Mouse (Mus musculus): ENCODE measurements around the gene Aldoc.

Aldoc gene

GRCm38 (mm10) chr11:78332676-78333075 is 9.9 kb downstream of the Aldoc start:
- DNase-seq (ENCODE audit: low read depth, low spot score), result no peak

DNA sequence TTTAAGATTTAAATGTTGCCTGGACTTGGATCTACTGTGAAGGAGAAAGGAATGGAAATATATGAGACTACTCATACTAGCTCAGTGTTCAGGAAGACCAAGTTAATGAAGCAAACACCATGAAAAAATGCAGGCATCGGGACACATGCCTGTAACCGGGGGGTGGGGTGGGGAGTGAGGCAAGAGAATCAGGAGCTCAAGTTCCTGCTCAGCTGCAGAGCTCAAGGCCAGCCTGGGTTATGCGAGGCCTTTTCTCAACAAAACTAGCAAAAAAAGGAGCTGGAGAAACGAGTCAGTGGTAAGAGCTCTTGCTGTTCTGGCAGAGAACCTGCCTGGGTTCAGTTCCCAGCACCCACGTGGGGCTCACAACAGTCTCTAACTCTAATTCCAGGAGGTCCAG is 11.2 kb downstream of the Aldoc start:
- no peak for DNase-seq (ENCODE audit: low read depth, low spot score)

DNA sequence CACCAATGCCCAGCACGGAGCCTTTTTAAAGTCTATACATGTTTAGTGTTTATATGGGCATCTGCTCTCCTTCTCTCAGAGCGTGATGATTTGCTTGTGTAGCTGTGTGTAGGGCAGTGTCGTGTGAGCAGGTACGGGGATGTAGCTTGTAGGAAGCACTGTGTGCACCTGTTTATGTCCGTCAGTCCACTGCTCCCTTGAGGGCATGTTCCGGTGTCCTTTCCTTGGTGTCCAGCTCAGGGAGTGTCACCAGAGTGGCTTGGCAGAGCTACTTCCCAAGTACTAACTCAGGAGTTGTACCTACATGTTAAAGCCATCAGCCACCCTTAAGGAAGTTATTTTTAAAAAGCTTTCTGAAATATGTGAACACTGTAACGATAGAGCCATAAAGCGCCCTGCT is 14.3 kb downstream of the Aldoc start:
- DNase-seq (ENCODE audit: low read depth, low spot score), result peak; percentile 71

DNA sequence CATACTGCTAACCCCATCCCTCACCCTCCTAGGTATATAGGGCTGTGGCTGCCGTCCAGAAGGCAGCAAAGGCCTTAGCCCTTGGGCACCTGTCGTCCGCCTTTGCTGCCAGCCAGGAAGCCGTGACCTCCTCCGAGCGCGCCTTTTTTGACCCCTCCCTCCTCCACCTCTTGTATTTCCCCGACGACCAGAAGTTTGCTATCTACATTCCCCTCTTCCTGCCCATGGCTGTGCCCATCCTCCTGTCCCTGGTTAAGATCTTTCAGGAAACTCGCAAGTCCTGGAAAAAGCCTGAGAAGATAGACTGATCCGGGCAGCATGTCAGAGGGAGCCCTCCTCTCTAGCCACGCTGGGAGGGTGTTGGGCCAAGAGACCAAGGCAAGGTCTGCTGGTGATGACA is 18.9 kb downstream of the Aldoc start:
- no peak for DNase-seq (ENCODE audit: low read depth, low spot score)

- no peak for DNase-seq (ENCODE audit: low read depth, low spot score)
These were observed 20.9 kb downstream of the Aldoc start, which contains the start of gene Unc119 for GRCm38 (mm10) chr11:78343381-78344327. TSS of gene Unc119 (plus strand) at chr11:78343482.

DNA sequence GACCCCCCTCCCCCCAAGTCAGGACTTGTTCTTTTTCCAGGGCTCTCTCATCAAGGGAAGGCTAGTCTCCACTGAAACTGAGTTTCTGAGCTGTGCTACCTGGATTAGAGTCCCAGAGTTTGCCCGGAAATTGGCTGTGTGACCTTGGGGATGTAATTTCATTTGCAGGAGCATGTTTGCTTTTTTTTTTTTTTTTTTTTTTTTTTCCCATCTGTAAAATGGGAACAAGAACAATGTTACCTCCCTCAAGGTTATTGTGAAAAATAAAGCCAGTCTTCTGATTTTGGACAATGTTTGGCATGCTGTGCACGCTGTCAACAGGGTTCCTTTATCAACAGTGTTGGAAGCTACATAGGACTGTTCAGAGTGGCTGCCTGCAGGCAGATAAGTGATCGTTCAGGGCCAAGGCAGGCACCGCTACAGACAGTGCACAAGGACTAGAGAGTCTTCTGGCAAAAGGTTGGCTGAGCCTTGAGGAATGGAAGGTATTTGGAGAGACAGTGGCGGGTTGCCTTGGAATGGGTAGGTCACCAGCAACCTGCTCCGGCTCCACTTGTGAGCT is 21.6 kb downstream of the Aldoc start:
- DNase-seq (ENCODE audit: low read depth, low spot score), result no peak

- peak; percentile 72 for DNase-seq (ENCODE audit: low read depth, low spot score)
These were observed 22.3 kb downstream of the Aldoc start for GRCm38 (mm10) chr11:78344890-78345715.

DNA sequence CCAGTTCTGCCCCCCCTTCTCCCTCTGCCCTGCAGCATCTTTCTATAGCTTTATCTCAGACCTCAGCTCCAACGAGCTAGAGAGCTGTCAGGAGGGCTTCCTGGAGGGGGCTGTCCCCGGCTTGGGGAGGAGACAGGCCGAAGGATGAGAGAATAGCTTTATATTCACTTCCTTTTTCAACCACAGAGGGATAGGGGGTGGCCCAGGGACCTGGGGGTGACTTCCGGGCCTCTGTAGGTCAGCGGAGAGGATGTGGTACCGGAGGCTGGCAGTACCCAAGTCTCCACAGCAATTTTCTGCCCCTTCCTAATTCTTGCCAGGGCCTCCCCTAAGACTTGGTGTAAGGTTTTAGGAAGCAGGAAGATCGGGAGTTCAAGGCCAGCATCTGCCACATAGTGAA is 23.0 kb downstream of the Aldoc start:
- no peak for DNase-seq (ENCODE audit: low read depth, low spot score)

DNA sequence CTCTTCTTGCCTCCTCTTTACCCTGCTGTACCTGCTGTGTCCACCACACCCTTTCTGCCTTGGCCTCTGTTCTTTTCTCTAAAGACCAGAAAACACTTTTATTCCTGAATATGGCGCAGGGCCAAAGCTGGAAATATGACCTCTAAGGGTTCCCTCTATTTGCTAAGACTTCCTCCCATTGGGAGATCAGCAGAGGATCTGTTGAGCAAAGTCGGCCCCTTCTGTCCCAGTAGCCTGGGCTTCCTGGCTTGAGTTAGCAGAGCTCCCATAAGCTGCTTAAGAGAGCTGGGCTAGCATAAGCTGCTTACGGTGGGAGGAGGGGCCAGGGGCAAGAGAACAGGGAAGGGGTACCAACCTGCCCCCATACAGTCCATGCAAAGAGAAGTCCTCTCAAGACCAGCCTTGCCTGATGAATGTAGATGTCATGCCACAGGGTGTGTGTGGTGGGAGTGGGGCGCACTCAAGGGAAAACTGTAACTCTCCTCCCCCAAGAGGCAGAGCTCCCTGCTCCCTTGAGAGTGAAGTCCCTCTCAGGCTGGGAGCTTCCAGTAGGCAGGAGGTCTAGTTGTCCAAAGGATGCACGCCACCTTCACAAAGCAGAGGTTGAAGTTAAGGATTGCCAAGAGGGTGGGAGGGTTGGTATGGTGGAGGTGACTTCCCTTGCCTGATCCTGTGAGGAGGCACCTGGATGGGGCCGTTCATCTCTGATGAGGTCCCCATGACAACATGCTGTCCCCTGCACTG is 23.7 kb downstream of the Aldoc start:
- no peak for DNase-seq (ENCODE audit: low read depth, low spot score)

DNA sequence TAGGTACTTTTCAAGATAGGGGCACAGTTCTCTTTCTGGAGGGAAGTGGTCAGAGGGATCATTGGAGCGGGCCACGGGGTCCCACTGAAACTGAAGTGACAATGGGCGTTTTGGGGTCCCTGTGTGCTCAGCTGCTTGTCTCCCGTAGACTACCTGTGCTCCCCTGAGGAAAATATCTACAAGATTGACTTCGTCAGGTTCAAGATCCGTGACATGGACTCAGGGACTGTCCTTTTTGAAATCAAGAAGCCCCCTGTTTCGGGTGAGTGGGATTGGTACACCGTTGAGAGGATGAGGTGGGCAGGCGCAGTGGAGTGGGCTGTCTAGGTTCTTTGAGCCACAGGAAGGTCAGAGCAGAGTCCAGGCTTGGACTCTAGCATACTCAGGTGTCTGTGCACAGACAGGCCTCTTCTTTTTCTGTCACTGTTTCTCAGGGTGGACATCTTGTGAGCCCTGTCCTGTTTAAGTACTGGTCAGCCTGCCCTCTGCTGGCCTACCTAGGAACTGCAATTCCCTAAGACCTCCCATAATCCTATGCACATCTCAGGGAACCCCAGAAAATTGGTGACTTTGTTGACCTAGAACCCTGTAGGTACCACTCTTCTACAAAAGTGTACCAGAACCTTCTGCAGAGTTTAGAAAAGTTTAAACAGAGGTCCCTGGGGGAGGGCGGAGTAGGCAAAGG is 24.4 kb downstream of the Aldoc start:
- DNase-seq (ENCODE audit: low read depth, low spot score), result peak; percentile 77

GRCm38 (mm10) chr11:78347908-78348307 is 25.1 kb downstream of the Aldoc start:
- DNase-seq (ENCODE audit: low read depth, low spot score), result no peak

DNA sequence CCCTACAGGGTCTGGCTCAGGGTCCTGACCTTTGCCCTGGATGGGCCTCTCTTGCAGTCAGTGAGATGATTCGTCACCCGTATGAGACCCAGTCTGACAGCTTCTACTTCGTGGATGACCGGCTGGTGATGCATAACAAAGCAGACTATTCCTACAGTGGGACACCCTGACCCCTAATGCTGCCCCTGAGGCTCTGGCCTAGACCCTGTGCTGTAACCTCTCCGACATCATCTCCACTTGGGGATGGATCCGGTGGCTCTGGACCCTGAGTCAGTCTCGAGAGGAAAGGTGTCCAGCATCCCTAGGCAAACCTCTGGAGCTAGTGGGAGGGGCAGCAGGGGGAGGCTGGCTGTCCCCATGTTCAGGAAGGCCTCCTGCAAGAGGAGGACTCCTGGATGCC is 25.7 kb downstream of the Aldoc start:
- DNase-seq (ENCODE audit: low read depth, low spot score), result no peak

DNA sequence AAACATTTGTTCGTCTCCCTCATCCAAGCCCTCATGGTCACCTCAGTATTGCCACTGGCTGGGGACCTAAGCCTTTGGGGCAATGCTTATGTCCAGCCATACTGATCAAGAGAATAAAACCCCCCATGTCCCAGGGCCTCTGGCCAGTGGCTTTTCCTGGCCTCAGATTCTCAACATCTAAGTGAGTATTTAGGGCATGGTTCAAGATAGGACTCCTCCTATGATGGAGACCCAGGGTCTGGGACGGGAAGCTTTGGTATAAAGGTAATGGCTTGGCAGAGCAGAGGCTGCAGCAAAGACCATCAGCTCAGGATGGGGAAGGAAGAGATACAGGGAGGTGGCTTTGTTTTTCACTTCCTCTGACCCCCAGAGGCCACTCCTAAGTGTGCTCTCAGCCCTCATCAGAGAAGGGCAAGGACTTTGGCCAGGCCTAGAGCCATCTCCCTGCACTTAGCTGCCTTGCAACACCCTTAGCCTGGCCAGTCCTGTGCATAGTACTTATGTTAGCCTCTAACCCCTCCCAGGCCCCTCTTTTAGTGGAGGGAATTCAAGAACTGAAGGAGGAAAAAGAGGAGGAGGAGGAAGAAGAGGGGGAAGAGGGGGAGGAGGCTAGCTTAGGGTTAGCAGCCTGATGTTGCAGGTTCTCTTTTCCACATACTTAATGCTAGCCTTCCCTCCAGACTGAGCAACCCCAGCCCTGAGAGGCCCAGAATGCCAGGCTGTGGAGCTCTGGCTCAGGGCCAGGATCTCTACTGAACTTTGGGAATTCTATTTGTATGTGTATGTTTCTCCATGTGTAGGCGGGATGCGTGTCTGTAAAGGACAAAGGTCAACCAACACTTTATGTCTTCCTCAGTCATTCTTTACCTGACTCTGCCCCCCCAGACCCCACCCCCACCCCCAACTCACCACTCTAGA is 26.9 kb downstream of the Aldoc start:
- DNase-seq (ENCODE audit: low read depth, low spot score), result no peak

DNA sequence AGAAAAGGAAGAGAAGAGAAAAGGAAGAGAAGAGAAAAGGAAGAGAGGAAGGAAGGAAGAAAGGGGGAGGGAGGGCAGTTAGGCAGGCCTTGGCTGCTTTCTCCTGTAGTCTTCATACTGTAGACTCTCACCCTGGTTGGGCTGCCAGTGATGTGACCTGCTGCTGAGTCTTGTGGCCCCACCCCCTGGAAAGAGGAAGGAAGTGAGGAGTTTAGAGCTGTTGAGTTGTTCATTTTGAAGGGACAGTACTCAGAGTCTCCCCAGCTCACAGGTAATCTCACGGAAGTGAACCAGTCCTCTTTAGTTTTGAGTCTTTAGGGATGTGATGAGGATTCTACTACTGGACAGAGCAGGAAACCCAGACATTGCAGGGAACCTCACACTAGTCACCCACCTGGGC is 30.3 kb downstream of the Aldoc start:
- no peak for DNase-seq (ENCODE audit: low read depth, low spot score)

DNA sequence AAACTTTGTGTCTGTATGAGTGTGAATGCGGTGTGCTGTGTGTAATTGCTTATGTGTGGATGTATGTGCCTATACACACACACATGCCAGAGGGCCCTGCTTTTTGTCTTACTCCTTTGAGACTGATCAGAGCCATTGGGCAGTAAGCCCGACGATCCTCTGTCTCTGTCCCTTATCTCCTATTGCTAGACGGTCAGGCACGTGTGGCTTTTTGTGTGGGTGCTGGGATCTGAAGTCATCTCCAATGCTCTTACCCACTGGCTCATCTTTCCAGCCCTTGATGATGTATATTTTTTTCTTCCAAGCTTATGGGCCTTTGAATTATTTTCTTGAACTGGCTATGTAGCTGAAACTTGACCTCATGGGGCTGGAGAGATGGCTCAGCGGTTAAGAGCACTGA is 32.1 kb downstream of the Aldoc start:
- DNase-seq (ENCODE audit: low read depth, low spot score), result no peak

GRCm38 (mm10) chr11:78355471-78356238 is 32.9 kb downstream of the Aldoc start:
- DNase-seq (ENCODE audit: low read depth, low spot score), result no peak

GRCm38 (mm10) chr11:78358330-78359007 is 35.7 kb downstream of the Aldoc start:
- no peak for DNase-seq (ENCODE audit: low read depth, low spot score)

GRCm38 (mm10) chr11:78360125-78360788 is 37.5 kb downstream of the Aldoc start:
- DNase-seq (ENCODE audit: low read depth, low spot score), result no peak
